Mouse (Mus musculus) ES-E14 (cell line): Measurements from ENCODE around the gene Olfr555. TPM values are rescaled to one million over a fixed set of nuclear protein-coding genes. Genes with fewer than 3 reads are reported as not detected.
"Not testable (repeated sequence)": the region's sequence is repeated elsewhere in the genome, so short reads cannot be mapped to it uniquely, and the experiment has no call there.

ENCODE experiments used
- DNase-seq: peaks from one replicate; pipeline ENCODE4 v3.0.0-alpha.2; 2013; ENCODE audit warnings: low read depth, low spot score
- H3K27ac ChIP-seq: 2 replicates; pipeline ENCODE4 v1.5.1; 2012; ENCODE audit warnings: low read depth, mild to moderate bottlenecking, low read length, moderate library complexity, mixed read lengths; ENCODE audit not compliant: poor library complexity, insufficient read depth, severe bottlenecking
- H3K36me3 ChIP-seq: 2 replicates; pipeline ENCODE4 v1.6.1; 2012; ENCODE audit warnings: mild to moderate bottlenecking, low read length, moderate library complexity, mixed read lengths; ENCODE audit not compliant: control insufficient read depth, poor library complexity, insufficient read depth, severe bottlenecking
- H3K4me1 ChIP-seq, 2 experiments: fragments of 150-350 bp in 1 of 2; sonication (generic) in 1 of 2; 2 replicates each; pipeline ENCODE4 v1.6.1; 2012; ENCODE audit warnings: low read length in 2 of 2, mild to moderate bottlenecking in 1 of 2, mixed read lengths in 1 of 2; ENCODE audit not compliant: control insufficient read depth in 2 of 2, insufficient read depth in 2 of 2, poor library complexity in 1 of 2
- H3K4me3 ChIP-seq, 2 experiments: fragments of 150-350 bp in 1 of 2; sonication (generic) in 1 of 2; 2 replicates each; pipeline ENCODE4 v1.5.1; 2012; ENCODE audit warnings: low read length in 2 of 2, low read depth in 1 of 2, mild to moderate bottlenecking in 1 of 2, mixed read lengths in 1 of 2; ENCODE audit not compliant: insufficient read depth in 1 of 2, poor library complexity in 1 of 2, severe bottlenecking in 1 of 2
- H3K9ac ChIP-seq: 2 replicates; pipeline ENCODE4 v1.6.1; 2012; ENCODE audit warnings: low read depth, mild to moderate bottlenecking, low read length, mixed read lengths; ENCODE audit not compliant: poor library complexity, insufficient read depth, severe bottlenecking
- H3K9me3 ChIP-seq: fragments of 150-350 bp; sonication (generic); 2 replicates; pipeline ENCODE4 v1.6.1; 2012; ENCODE audit warnings: low read depth, mild to moderate bottlenecking, low read length; ENCODE audit not compliant: control insufficient read depth, insufficient read depth
- CHD2 ChIP-seq: IDR thresholded peaks from 2 replicates; pipeline ENCODE4 v1.6.1; 2014; ENCODE audit warnings: mild to moderate bottlenecking, low read depth, low read length, inconsistent platforms
- HCFC1 ChIP-seq: IDR thresholded peaks from 2 replicates; pipeline ENCODE4 v1.6.1; 2012; ENCODE audit warnings: low read length, inconsistent platforms, borderline replicate concordance; ENCODE audit not compliant: insufficient read depth
- MAFK ChIP-seq: IDR thresholded peaks from 2 replicates; pipeline ENCODE4 v1.6.1; 2014; ENCODE audit warnings: mild to moderate bottlenecking, low read depth, low read length, inconsistent platforms; ENCODE audit not compliant: insufficient read depth
- ZC3H11A ChIP-seq: IDR thresholded peaks from 2 replicates; pipeline ENCODE4 v1.6.1; 2012; ENCODE audit warnings: low read depth, mild to moderate bottlenecking, inconsistent platforms, low read length, borderline replicate concordance
- ZNF384 ChIP-seq: IDR thresholded peaks from 2 replicates; pipeline ENCODE4 v1.6.1; 2012; ENCODE audit warnings: low read depth, low read length, inconsistent platforms
- in situ Hi-C, 2 experiments: fragments of 600-800 bp; cut with MboI; formaldehyde crosslinking; loops; one replicate each; pipeline ENCODE4 v1.15.1; 2025; ENCODE audit warnings: low sequenced_read_pairs in 2 of 2, inconsistent platforms in 1 of 2; ENCODE audit not compliant: unreplicated experiment in 2 of 2
- total RNA-seq: library from RNA; depleted of rRNA; stranded (reverse); fragments of 300-350 nt; gene quantifications from 2 replicates; pipeline ENCODE4 v1.2.3, GENCODE M21; 2012; rRNA removed

Olfr555 gene
- not detected in 2 replicates for total RNA-seq

DNA sequence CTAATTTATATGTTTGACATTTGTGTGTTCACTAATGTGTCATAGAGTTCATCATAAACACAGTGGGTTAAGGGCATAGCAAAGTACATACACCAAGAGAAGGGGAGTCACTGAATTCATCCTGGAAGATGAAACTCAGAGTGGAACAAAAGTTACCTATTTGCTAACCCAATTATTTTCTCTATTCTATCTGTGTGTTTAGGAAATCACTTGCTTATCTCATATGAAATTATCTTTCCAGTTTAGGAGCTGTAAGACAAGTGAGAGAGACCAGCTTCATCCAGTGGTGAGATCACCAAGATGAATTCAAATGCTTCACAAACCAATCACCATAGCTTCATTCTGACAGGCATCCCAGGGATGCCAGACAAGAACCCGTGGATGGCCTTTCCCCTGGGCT lies at the start of gene Olfr555:
Olfr555 (plus strand) TSS at position 301 of the 400 bp plus-strand sequence.
- H3K9ac ChIP-seq: no peak within 1 kb of the TSS
- no peak within 1 kb of the TSS for H3K4me3 ChIP-seq
- no peaks in the 10 kb centered on the region for H3K9me3 ChIP-seq
- no peak within 1 kb of the TSS for H3K27ac ChIP-seq
- no peaks in the 10 kb centered on the region for H3K4me1 ChIP-seq
- no peak for DNase-seq
- in situ Hi-C loops: no loop called here
- H3K36me3 ChIP-seq: no peaks in the 10 kb centered on the region
- no peak for TF ChIP-seq MAFK
- no peak for TF ChIP-seq HCFC1
- TF ChIP-seq ZC3H11A: no peak
- TF ChIP-seq CHD2: no peak
- TF ChIP-seq ZNF384: no peak

DNA sequence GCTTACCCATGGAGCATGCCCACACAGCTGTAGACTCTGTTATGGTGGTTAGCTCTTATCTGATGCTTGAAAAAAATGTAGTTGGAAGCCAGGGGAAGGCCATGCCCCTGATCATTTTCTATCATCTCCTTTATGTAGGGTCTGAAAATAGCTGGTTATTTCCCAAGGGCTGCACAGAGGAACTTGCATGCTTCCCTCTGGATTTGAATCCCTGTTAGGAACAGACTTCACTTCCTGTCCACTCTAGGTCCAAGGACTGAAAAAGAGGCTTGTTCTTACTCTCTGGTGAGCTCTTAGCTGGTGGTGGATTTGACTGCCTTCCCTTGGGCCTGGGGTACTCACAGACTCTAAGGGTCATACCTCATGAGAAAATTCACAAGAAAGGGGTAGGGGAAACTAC lies 40.5 kb upstream of the Olfr555 start, which contains the start of gene Olfr553:
Olfr553 (minus strand) TSS at position 101 of the 400 bp plus-strand sequence.
- in situ Hi-C loops: no loop called here
- no peak within 1 kb of the TSS for H3K27ac ChIP-seq
- no peak for DNase-seq
- H3K9ac ChIP-seq: no peak within 1 kb of the TSS
- no peak within 1 kb of the TSS for H3K4me3 ChIP-seq
- no peaks in the 10 kb centered on the region for H3K36me3 ChIP-seq
- H3K4me1 ChIP-seq: no peaks in the 10 kb centered on the region
- H3K9me3 ChIP-seq: no peaks in the 10 kb centered on the region
- TF ChIP-seq ZNF384: no peak
- no peak for TF ChIP-seq MAFK
- no peak for TF ChIP-seq ZC3H11A
- no peak for TF ChIP-seq CHD2

DNA sequence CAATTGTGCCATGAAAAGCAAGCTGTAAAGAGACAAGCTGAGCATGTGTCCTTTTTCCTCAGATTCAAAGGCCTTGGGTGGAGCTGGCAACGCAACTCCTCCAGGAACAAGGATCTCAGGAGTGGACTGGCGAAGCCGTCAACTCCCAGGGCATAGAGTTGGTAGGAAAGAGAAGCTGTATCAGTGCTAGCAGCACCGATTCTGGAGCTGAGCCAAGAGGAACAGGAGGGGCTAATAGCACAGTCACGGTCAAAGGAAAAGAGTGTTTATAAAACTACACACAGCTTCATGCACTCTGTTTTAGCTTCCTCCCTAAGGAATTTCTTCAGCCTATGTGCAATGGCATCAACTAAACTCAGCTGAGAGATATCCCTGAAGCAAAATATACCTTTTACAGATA lies 39.0 kb upstream of the Olfr555 start:
- H3K9me3 ChIP-seq: no peaks in the 10 kb centered on the region
- TF ChIP-seq MAFK (no peak), HCFC1 (no peak), ZNF384 (no peak), CHD2 (no peak), ZC3H11A (no peak)
- H3K36me3 ChIP-seq: no peaks in the 10 kb centered on the region
- H3K4me3 ChIP-seq: no peak overlapping the region
- DNase-seq: no peak
- H3K9ac ChIP-seq: no peak overlapping the region
- in situ Hi-C loops: no loop called here
- no peak overlapping the region for H3K27ac ChIP-seq
- H3K4me1 ChIP-seq: no peaks in the 10 kb centered on the region

DNA sequence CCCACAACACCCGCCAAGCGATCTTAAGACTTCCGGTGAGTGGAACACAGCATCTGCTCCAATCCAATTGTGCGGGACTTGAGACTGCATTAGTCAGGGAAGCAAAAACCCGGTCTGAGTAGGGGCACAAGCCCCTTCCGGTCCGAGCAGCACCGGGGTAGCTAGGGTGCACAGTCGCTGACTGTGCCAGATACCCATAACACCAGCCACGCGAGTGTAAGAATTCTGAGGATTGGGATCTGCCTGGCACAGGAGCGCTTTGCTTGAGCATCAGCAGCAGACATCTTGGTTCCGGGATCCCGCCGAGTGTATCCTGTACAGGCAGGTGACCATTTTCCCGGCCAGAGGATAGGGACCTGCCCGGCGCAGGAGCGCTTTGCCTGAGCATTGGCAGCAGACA lies 38.3 kb upstream of the Olfr555 start:
- H3K9me3 ChIP-seq, in situ Hi-C loops, H3K36me3 ChIP-seq, H3K4me1 ChIP-seq, H3K27ac ChIP-seq: not testable (repeated sequence)
- peak overlapping the region; percentile 50 to 53 for H3K4me3 ChIP-seq
- peak overlapping the region; percentile 70 for H3K9ac ChIP-seq
- peak; percentile 24 for DNase-seq

DNA sequence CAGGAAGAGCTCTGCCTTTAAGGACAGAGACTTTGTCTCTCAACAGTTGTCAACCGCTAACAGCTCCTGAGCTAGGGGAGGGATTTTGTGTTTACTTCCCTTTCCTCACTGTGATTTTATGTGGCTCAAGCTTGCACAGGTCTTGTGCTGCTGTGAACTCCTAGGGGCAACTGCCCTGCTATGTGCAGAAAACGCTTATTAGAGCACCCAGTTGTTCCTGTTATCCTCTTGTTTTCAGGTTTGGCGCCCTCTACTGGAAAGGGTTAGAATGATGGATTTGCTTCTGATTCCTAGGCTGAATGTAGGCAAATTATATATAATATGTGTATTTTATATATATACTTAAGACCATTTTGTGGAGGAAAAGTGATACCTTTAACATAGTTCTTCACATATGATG lies 22.0 kb upstream of the Olfr555 start:
- Histone ChIP-seq H3K4me1 (no peaks in the 10 kb centered on the region), H3K9me3 (no peaks in the 10 kb centered on the region), H3K4me3 (no peak overlapping the region), H3K27ac (no peak overlapping the region), H3K9ac (no peak overlapping the region), H3K36me3 (no peaks in the 10 kb centered on the region)
- in situ Hi-C loops: no loop called here
- TF ChIP-seq ZNF384 (no peak), ZC3H11A (no peak), MAFK (no peak), CHD2 (no peak), HCFC1 (no peak)
- peak; percentile 21 for DNase-seq
